Mouse (Mus musculus) E14TG2a.4 (cell line): Measurements from ENCODE around the gene Taf12.

Experiments used
- CTCF ChIP-seq: conservative IDR thresholded peaks from 2 replicates; pipeline ENCODE4 v1.5.1; 2014; ENCODE audit warnings: low read length
- NANOG ChIP-seq: IDR thresholded peaks from 2 replicates; pipeline ENCODE4 v1.6.1; 2014; ENCODE audit warnings: borderline replicate concordance, low read length, mixed read lengths
- POU5F1 ChIP-seq: IDR thresholded peaks from 2 replicates; pipeline ENCODE4 v1.6.1; 2014; ENCODE audit warnings: low read length, borderline replicate concordance

- TF ChIP-seq CTCF (no peak), NANOG (no peak), POU5F1 (no peak)
Measured at GRCm38 (mm10) chr4:132240367-132240766, 33.8 kb upstream of the Taf12 start.
